Mouse (Mus musculus): ENCODE measurements around the gene 4931429L15Rik.

Gene 4931429L15Rik

DNA sequence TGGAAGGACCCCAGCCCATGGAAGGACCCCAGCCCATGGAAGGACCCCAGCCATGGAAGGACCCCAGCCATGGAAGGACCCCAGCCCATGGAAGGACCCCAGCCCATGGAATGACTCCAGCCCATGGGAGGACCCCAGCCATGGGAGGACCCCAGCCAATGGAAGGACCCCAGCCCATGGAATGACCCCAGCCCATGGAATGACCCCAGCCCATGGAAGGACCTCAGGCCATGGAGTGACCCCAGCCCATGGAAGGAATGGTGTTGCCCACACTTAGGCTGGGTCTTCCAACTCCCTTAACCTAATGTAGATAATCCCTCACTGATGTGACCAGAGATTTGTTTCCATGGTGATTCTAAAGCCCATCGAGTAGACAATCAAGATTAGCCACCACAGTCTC, 11.5 kb upstream of the 4931429L15Rik start:
- ChIA-PET POLR2A (interaction anchor here in 2 of 4 experiments (0.8 to 1.2 kb wide), 3 partner anchors 17 to 24 kb away, joined by 3 to 4 read pairs (median 3); no protein-coding TSS in a partner anchor), CTCF (interaction anchor here in 2 of 4 experiments (0.8 to 2.9 kb wide), 3 partner anchors 29 to 101 kb away, joined by 3 to 17 read pairs (median 5); no protein-coding TSS in a partner anchor)

DNA sequence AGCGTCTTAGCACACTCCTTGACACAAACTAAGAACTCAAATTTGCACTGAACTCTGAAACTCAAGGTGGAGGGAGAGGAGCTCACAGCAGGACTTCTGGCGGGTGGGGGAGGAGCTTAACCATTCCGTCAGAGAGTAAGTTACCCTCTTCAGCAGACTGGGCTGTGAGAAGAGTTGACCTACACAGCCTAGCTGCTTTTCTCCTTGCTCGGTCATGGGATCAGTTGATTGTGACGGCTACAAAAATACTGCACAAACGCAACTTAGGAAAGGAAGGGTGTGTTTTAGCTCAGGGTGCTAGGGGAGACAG, 10.8 kb upstream of the 4931429L15Rik start:
- CTCF ChIA-PET, result interaction anchor here (0.5 to 6.2 kb wide), 34 partner anchors 8 to 839 kb away, joined by 3 to 38 read pairs (median 4); partner anchors contain the start of genes 4931429L15Rik (in 1 of the 4) and Sidt2 (in 1 of the 4)
- POLR2A ChIA-PET, result interaction anchor here in 3 of 4 experiments (0.6 to 3.1 kb wide), 24 partner anchors 8 to 568 kb away, joined by 3 to 11 read pairs (median 3); partner anchors contain the start of genes Bud13 (in 2 of the 3) and Sidt2 (in 1 of the 3)

DNA sequence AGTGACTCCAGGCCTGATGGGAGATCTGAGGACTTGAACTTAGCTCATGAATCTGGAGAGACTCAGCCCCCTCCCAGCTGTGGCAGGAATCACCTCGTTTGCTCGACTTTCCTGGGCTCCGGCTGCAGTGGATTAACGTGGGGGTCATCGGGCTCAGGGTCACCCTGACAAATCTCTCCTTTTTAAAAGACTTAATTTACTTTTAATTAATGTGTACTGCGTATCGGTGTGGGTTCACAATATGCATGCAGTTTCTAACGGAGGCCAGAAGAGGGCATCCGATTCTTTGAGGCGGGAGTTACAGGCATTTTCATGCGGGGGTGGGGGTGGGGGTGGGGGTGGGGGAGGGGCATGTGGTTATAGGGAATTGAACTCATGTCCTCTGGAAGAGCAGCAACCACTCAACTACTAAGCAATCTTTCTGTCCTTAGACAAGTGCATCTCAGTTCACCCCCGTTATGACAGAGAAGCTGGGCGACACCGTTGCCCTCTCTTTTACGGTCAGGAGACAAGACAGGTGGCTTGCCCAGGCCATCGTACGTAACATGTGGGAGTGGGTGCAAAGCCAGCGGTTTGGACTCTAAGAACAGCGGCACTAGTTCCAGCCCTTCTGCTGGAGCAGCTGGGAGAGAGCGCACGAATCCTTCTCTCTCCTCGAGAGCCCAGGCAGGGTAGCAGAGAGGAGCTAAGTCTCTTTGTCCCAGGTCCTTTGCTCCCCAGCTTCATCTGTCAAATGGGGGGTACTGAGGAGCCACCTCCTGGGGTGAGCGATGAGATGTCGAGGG, 10.2 kb upstream of the 4931429L15Rik start:
- POLR2A ChIA-PET, result interaction anchor here (0.6 to 3.1 kb wide), 32 partner anchors 8 to 1364 kb away, joined by 3 to 11 read pairs (median 3); partner anchors contain the start of genes Bud13 (in 2 of the 4), Sidt2 (in 1 of the 4) and Ube4a (in 1 of the 4)
- CTCF ChIA-PET, result interaction anchor here (0.5 to 6.2 kb wide), 40 partner anchors 8 to 840 kb away, joined by 3 to 38 read pairs (median 4); partner anchors contain the start of genes 4931429L15Rik (in 1 of the 4), Bud13 (in 1 of the 4), Sidt2 (in 1 of the 4) and Zpr1 (in 1 of the 4)

- ChIA-PET CTCF (interaction anchor here in 3 of 4 experiments (0.6 to 6.2 kb wide), 18 partner anchors 9 to 392 kb away, joined by 3 to 38 read pairs (median 5); partner anchors contain the start of genes 4931429L15Rik (in 1 of the 3), Bud13 (in 1 of the 3) and Zpr1 (in 1 of the 3)), POLR2A (interaction anchor here (0.6 to 3.1 kb wide), 16 partner anchors 9 to 1364 kb away, joined by 3 to 11 read pairs (median 4); partner anchors contain the start of genes Bud13 (in 2 of the 4), Pcsk7 (in 1 of the 4), Rnf214 (in 1 of the 4) and Ube4a (in 1 of the 4))
Observed at GRCm38 (mm10) chr9:46329250-46329648, 9.5 kb upstream of the 4931429L15Rik start.

DNA sequence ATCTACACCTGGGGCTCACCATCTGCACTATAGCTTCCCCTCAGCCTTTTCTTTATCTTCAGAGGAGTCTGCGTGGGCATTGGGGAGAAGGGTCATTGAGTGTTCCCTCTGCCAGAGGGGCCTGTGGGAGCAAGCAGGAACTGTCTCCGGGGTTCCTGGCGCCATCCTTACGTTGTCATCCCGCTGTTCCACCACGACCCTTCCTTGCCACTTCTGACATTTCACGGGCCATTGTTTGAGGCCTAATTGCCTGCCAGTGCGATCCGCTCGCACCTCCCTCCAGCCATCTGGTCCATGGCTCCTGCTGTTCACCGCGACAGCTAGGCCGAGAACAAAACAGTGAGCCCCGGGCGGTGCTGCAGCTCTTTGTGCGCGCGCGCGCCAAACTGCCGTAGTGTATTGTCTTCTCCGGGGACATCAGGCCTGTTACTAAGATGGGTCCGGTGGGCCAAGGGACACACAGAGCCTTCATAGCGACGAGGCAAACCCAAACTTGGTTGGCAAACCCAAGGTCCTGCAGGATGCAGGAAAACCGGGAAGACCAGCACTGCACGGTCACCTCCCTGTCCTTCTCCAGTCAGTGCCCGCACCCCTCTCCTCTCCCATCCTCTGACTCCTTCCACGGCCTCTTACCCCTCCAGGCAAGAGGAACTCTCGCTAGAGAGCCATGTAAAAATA, 8.9 kb upstream of the 4931429L15Rik start:
- ChIA-PET CTCF (interaction anchor here (0.6 to 6.2 kb wide), 21 partner anchors 9 to 1674 kb away, joined by 3 to 38 read pairs (median 4); partner anchors contain the start of gene Bud13 (in 2 of the 4)), POLR2A (interaction anchor here (0.6 to 3.1 kb wide), 18 partner anchors 9 to 422 kb away, joined by 3 to 11 read pairs (median 4); partner anchors contain the start of genes Bud13 (in 1 of the 4), Pcsk7 (in 1 of the 4) and Rnf214 (in 1 of the 4))

DNA sequence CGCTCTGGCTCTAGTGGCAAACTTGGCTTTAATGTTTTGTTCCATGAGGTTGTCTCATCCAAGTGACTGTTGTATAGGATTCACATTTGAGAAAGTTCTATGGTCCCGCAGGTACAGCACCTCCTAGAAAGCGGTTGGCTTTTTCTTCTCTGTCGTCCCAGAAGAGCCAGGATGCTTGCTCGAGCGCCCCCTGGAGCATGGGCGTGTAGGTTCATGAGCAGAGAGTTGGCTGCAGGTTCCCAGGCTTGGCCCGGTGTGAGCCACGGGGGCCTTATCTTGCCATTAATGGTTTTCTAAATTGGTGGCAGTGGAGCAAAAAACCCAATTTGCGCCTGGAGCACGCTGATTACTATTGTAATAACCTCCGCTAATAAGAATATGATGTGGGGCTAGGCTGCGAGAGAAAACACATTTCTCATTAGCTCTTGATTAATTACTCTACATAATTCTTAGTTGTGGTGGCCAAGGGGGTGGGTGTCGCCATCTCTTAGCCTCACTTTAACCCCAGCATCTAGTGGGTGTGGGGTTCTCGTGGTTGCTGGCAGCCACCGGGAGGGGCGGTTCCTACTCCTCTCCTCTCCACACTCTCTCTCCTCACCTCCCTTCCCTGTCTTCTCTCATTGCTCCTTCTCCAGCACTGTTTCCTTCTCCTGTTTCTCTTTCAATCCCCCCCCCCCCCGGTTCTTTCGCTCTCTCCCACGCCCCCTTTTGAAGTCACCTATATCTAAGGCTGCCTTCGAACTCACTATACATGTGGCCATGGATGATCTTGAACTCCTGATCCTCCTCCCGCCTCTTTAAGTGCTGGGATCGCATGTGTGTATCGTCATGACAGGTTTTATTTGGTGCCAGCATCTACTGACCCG, 8.2 kb upstream of the 4931429L15Rik start:
- ChIA-PET CTCF (interaction anchor here (0.6 to 6.2 kb wide), 25 partner anchors 8 to 1675 kb away, joined by 3 to 38 read pairs (median 3); partner anchors contain the start of gene Bud13 (in 2 of the 4)), POLR2A (interaction anchor here in 3 of 4 experiments (0.6 to 3.1 kb wide), 13 partner anchors 10 to 421 kb away, joined by 3 to 11 read pairs (median 4); partner anchors contain the start of genes Bud13 (in 1 of the 3), Pcsk7 (in 1 of the 3) and Rnf214 (in 1 of the 3))

DNA sequence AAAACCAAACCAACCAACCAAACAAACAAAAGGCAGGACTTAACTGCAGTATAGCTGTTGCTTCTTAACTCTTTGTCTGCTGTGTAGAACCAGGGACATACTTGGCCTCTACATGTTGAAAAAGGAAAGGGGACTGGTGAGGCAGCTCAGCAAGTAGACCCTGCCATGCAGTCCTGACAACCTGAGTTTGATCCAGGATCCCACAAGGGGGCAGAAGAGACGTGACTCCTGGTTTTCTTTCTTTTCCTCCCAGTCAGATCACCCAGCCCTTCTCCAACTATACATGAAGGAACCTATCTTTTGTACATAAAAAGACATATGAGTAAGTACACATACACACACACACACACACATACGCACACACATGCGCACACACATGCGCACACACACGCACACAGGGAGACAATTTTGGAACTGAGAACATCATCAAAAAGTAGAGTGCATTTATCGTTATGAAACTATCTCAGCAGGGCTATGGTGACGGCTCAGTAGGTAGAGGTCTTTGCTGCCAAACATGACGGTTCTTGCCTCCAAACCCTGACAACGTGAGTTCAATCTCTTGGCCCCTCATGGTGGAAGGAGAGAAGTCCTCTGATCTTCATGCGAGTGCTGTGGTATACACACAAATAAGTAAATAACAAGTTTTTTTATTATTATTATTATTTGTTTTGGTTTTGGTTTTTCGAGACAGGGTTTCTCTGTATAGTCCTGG, 7.1 kb upstream of the 4931429L15Rik start:
- POLR2A ChIA-PET, result interaction anchor here in 3 of 4 experiments (0.7 to 1.9 kb wide), 3 partner anchors 8 to 96 kb away, joined by 3 to 7 read pairs (median 4); partner anchors contain the start of gene Bud13 (in 1 of the 3)
- CTCF ChIA-PET, result interaction anchor here (0.5 to 6.2 kb wide), 11 partner anchors 8 to 89 kb away, joined by 3 to 32 read pairs (median 3); no protein-coding TSS in a partner anchor

DNA sequence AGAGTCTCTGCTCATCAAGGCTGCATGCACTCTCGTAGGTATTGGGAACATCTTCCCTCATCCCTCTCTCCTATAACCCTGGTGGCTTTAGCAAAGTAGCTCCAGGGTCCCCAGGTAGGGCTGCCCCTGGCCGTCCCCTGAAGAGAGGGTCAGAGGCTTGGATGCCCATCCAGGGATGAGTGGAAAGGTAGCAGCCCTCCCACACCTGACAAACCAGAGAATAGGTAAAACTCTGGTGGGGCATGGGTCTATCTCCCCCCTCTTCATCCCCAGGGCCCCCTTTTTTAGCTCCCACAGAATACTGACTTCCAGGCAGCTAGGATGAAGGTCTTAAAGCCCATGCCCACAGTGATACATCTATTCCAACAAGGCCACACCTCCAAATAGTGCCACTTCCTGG, 675 bp upstream of the 4931429L15Rik start:
- POLR2A ChIA-PET, result interaction anchor here in 1 of 4 experiments (1.3 to 1.6 kb wide), 3 partner anchors 10 to 19 kb away, joined by 4 to 5 read pairs (median 4); no protein-coding TSS in a partner anchor
- CTCF ChIA-PET, result interaction anchor here in 3 of 4 experiments (0.6 to 2.2 kb wide), 6 partner anchors 9 to 19 kb away, joined by 3 to 6 read pairs (median 3); no protein-coding TSS in a partner anchor

GRCm38 (mm10) chr9:46317957-46318356, 1.8 kb downstream of the 4931429L15Rik start:
- ChIA-PET CTCF (interaction anchor here in 2 of 4 experiments (0.6 to 1.7 kb wide), 8 partner anchors 9 to 133 kb away, joined by 3 to 9 read pairs (median 4); no protein-coding TSS in a partner anchor), POLR2A (no interaction called here)

DNA sequence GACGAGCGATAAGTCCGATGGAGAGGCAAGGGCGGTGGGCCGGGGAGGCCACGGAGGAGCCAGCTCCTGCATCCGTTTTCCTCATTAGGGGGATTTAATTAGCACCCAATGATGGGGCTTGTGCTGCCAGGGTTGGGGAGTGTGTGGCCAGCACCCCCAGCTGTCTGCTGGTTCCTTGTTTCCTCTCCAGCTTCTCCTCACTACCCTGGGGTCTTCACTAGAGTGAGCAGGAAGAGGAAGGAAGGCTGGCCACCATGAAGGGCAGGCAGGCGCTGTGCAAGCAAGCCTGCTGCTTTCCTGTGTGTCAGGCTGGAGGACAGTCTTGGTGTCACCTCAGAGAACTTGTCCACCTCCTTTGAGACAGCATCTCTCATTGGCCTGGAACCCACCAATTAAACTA, 2.9 kb downstream of the 4931429L15Rik start:
- POLR2A ChIA-PET, result interaction anchor here in 1 of 4 experiments (0.7 kb wide), 1 partner anchor 13 kb away, joined by 3 read pairs; no protein-coding TSS in a partner anchor
- CTCF ChIA-PET, result interaction anchor here in 3 of 4 experiments (0.6 to 1.7 kb wide), 4 partner anchors 13 to 362 kb away, joined by 3 to 6 read pairs (median 4); partner anchors contain the start of gene Sidt2 (in 1 of the 3)

DNA sequence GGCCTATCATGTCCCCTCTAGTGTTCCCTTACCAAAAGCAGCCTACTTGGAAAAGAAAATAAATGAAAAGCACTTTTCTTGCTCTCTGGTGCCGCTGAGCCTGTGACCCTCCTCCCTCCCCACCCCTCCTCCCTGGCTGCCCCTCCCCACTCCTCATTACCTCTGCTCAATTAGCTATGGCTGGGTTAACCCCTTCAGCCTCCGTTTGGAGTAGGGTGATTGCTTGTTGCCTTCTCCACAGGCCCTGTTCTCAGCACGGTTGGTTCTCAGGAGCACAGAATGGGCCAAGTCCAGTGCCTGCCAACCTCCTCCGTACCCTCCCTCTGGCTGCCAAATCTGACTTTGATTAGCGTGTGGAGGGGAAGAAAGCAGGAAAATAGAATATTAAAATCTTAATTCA, 3.4 kb downstream of the 4931429L15Rik start:
- ChIA-PET POLR2A (no interaction called here), CTCF (interaction anchor here in 3 of 4 experiments (0.9 to 1.7 kb wide), 4 partner anchors 14 to 410 kb away, joined by 3 to 6 read pairs (median 4); partner anchors contain the start of genes Pcsk7 (in 1 of the 3), Rnf214 (in 1 of the 3) and Sidt2 (in 1 of the 3))

- POLR2A ChIA-PET, result interaction anchor here in 1 of 4 experiments (1.6 kb wide), 1 partner anchor 8 kb away, joined by 4 read pairs; no protein-coding TSS in a partner anchor
- CTCF ChIA-PET, result interaction anchor here in 3 of 4 experiments (0.6 to 5.2 kb wide), 8 partner anchors 11 to 874 kb away, joined by 3 to 38 read pairs (median 4); partner anchors contain the start of genes Pcsk7 (in 1 of the 3), Rnf214 (in 1 of the 3) and Sidt2 (in 1 of the 3)
Observed at GRCm38 (mm10) chr9:46315807-46316365, 3.9 kb downstream of the 4931429L15Rik start.

- CTCF ChIA-PET, result interaction anchor here (0.5 to 5.2 kb wide), 43 partner anchors 8 to 1702 kb away, joined by 3 to 38 read pairs (median 4); partner anchors contain the start of genes Bud13 (in 2 of the 4), Apoa1 (in 1 of the 4) and Zpr1 (in 1 of the 4)
- POLR2A ChIA-PET, result interaction anchor here in 3 of 4 experiments (0.6 to 2.0 kb wide), 8 partner anchors 9 to 836 kb away, joined by 3 to 11 read pairs (median 4); partner anchors contain the start of gene Bud13 (in 1 of the 3)
Observed at GRCm38 (mm10) chr9:46314921-46315320, 4.9 kb downstream of the 4931429L15Rik start.

GRCm38 (mm10) chr9:46314507-46314906, 5.3 kb downstream of the 4931429L15Rik start:
- POLR2A ChIA-PET, result interaction anchor here (0.6 to 2.0 kb wide), 13 partner anchors 9 to 836 kb away, joined by 3 to 11 read pairs (median 4); partner anchors contain the start of gene Bud13 (in 1 of the 4)
- CTCF ChIA-PET, result interaction anchor here (0.5 to 5.2 kb wide), 55 partner anchors 8 to 1885 kb away, joined by 3 to 38 read pairs (median 4); partner anchors contain the start of genes Bud13 (in 2 of the 4), Apoa1 (in 1 of the 4) and Zpr1 (in 1 of the 4)

GRCm38 (mm10) chr9:46309121-46309520, 10.7 kb downstream of the 4931429L15Rik start:
- ChIA-PET POLR2A (interaction anchor here in 3 of 4 experiments (0.6 to 1.7 kb wide), 13 partner anchors 9 to 1404 kb away, joined by 3 to 9 read pairs (median 4); partner anchors contain the start of genes Apoa5 (in 1 of the 3), Bud13 (in 1 of the 3) and Zpr1 (in 1 of the 3)), CTCF (interaction anchor here (0.5 to 3.1 kb wide), 43 partner anchors 9 to 1830 kb away, joined by 3 to 32 read pairs (median 4); partner anchors contain the start of genes Bud13 (in 4 of the 4), 4931429L15Rik (in 1 of the 4) and Zpr1 (in 1 of the 4))

Data from embryonic stem cell, embryonic (primary cell).